Mouse (Mus musculus): Measurements from ENCODE around the gene Gm26897.

GRCm38 (mm10) chr5:111755330-111755729 is 21.6 kb downstream of the Gm26897 start:
- TF ChIP-seq CTCF (IDR thresholded peaks at IDR 0.05; ENCODE audit: low read depth, low read length) (no peak), POLR2A (IDR thresholded peaks at IDR 0.05; ENCODE audit: insufficient read depth, low read length) (peak; percentile 59)
